Mouse (Mus musculus) adrenal gland, adult 18-20 months (tissue): ENCODE measurements around the gene Ahnak. TPM values are rescaled to one million over a fixed set of nuclear protein-coding genes. Genes with fewer than 3 reads are reported as not detected.
"Not testable (repeated sequence)": the region's sequence is repeated elsewhere in the genome, so short reads cannot be mapped to it uniquely, and the experiment has no call there.

Experiments used
- DNase-seq, 2 experiments: peaks; one replicate each; pipeline ENCODE4 v3.0.0; 2021 to 2022; ENCODE audit warnings: low spot score in 2 of 2
- total RNA-seq, 2 experiments: library from RNA; stranded (reverse); gene quantifications; 1 replicate in 1 of 2; 2 replicates in 1 of 2; pipeline ENCODE4 v1.2.3; 2021

Ahnak gene
- total RNA-seq, 2 experiments from 2014 or later: 88.9 to 162 TPM

DNA sequence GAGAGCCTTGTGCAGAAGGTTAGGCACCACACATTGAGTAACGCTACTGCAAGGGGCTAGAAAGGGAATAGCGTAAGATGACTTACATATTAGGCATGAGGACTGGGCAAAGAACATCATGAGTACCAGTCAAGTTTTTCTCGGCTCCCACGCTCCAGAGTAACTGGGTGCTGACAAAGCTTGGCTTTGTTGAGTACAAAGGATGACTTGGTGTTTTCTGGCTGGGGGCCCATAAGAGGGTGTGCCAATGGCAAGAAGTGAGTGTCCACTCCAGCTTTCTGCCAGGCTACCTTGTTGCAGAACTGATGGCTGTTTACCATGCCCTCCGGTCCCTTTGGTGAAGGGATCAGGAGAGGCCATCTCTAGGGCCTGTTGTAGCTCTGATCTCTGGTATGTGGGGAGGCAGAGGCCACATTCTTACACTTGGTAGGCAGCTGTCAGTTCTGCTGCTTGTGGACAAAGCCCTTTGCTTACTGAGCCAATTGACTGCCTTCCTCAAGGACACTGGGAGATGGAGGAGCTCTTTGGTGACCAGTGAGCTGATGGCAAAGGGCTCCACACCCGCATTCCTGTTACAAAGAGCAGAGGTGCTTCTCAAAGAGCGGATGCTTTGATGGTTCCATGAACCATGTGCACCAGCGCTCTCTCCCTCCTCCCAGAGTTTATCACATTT is 72.3 kb downstream of the Ahnak start:
- DNase-seq: peak in 1 of 2 experiments; percentile 51

DNA sequence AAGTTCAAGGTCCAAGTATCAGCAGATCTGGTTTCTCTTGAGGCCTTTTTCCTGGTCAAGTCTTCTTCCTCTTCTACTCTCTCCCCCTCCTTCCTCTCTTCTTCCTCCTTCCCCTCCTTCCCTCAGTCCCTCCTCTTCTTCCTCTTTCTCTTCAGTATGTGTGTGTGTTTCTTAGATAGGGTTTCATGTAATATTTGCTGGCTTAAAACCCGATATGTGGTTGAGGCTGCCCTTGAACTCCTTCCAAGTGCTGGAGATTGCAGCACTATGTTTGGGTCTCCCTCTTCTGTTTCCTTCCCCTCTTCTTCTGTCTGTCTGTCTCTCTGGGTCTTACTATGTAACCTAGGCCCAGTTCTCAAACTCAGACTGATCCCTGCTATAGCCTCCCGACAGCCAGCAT is 73.7 kb downstream of the Ahnak start:
- DNase-seq: no peak

DNA sequence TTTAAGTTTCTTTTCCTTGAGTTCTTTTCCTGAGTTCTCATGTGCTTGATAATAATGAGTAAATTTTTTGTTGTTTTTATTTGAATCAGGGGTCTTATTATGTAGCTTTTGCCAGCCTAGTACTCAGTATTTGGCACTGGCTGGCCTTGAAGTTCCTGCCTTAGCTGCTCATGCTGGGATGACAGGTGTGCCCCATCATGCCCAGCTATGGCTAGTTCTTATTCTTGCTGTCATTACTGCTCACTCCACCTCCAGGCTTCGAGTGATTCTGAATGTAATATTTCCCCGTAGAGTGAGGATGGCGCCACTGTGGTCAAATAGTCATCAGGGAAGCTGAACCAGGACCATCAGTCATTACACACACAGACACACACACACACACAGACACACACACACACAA is 74.7 kb downstream of the Ahnak start:
- DNase-seq: no peak

DNA sequence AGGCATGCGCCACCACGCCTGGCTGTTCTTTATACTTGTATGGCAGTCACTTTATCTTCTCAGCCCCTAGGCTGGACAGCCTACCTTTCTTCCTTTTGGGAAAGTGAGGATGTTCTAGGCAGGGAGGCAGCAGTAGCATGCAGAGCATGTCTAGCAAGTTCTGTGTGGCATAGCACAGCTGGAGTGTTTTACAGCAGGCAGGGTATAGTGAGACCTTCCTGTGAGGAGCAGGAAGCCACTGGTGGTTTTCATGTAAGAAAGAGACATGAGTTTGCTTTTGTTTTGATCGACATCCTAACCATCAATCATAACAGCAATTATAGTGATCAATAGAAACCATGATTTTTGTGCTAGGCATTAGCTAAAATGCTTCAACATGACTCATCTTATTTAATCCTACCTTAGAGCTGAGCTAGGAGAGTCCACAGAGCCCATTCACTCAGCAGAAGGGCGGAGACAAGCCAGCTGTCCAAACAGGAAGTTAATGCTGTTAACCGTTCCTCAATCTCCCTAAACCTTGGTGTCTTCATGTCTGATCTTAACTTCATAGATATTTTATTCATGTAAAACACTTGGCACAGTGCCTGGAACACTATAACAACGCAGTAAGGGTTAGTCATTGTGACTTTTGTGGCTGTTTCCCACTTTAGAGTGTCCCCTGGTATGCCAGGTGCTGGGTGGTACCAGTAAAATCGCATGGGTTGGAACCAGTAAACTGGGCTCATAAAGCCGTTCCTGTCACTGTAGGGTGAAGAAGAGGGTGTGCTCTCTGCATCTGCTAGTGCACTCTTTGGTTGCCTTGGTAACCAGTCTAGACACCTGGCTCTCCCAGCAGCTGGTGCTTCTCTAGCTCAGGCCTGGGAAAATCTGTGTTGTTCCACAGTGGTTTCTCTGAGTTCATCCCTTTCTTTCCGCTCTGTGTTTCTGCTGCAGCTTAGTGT is 76.8 kb downstream of the Ahnak start:
- no peak for DNase-seq

DNA sequence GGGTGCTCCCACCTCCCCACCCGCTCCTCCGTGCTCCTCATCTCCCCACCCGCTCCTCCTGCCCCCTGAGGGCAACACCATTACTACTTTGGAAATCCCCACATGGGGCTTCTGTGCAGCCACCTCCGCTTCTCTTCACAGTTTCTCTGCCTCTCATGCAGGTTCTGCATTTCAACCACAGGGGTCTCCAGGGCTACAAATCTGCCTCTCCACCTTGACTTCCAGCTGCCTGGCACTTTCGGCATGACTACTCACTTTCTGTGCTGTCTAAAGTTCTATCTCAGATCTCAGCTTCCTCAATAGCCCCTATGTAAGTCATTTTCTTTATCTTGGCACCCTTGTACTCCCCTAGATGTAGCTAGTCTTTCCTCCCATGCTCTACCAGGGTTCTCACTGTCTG is 78.2 kb downstream of the Ahnak start:
- no peak for DNase-seq

DNA sequence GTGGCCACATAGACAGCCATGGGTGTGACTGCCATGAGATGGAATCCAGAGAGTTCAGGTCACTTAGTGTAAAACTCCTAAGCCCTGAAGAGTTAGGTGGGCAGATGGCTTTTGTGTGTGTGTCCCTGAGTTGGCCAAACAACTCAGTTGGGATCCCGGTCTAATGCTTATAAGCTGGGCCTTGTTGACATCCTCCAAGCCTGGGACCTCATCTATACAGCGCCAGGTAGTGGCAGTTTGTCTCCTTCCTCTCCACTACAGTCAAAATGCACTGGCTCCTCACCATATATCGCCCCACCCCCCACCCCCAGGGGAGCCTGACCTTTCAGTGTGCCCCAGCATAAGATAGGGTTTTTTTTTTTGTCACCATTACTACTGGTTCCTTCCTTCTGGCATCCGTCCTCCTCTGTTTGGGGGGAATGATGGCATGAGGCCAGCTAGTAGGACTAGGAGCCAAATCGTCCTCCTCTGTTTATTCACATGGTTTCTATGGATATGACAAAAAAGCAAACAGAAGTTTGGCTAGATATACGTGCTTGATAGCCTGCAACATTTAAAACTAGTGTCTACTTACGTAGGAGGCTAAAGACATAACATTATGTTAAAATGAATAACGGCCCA is 80.7 kb downstream of the Ahnak start:
- DNase-seq: no peak

DNA sequence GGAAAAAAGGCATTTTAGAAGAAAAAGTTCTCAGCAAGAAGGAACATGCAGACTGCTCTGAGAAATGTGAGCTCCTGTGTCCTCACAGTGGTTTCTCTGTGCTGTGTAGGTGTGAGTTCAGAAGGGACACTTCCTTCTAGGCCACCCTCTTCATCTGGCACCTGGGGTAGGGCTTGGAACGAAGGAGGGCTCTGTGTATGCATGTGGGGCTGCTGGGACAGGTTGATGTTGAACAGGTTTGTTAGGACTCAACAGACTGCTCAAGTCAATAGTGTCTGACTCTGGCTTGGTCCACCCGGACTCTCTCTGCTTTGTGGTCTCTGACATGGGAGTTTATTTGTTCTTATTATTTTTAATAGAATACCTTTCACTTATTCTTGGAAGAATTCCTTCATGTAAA is 81.2 kb downstream of the Ahnak start:
- no peak for DNase-seq

DNA sequence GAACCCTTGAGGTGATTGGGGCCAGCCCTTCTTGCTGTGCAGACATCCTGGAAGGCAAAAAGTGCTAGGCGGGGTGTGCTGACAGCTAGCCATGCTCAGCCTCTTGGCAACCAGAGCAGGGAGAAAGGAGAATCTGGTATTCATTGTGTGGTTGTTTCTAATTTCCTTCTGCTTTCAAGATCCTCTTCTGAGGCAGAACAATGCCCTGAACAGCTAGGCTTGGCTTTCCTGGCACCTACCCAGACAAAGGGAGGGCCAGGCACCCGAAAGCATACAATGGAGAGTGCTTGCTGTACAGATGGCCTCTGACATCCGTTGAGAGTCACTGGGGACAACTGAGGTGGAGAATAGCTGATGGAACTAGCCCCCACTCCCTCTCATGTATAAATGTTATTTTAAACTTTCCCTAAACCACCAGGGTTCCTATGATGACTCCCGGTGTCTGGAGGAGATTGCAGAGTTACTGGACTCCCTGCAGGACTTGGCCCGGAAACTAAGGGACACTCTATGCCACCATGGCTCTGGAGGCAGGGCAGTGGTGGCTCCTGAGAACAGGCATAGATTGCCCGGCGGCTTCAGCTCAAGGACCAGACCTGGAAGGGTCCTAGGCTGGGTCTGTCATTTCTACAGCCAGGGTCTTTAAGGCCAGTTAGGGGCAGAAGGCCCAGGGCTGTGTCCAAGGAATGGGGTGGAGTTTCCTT is 82.5 kb downstream of the Ahnak start:
- DNase-seq: no peak

DNA sequence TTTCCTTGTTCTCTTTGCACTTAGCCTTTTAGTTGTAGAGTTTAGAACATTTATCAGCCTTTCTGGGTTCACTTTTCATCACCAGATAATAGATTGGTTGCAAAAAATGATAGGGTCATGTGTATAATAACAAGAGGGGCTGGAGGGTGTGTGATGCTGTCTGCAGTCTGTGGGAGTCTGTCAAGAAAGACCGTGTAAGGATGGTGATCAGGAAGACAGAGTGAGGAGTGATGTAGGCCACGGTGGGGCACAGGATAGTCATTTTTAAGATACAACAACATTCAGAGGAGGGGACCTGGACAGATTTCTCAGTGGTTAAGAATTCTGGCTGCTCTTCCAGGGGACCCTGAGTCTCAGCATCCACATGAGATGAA is 83.1 kb downstream of the Ahnak start:
- DNase-seq: no peak

DNA sequence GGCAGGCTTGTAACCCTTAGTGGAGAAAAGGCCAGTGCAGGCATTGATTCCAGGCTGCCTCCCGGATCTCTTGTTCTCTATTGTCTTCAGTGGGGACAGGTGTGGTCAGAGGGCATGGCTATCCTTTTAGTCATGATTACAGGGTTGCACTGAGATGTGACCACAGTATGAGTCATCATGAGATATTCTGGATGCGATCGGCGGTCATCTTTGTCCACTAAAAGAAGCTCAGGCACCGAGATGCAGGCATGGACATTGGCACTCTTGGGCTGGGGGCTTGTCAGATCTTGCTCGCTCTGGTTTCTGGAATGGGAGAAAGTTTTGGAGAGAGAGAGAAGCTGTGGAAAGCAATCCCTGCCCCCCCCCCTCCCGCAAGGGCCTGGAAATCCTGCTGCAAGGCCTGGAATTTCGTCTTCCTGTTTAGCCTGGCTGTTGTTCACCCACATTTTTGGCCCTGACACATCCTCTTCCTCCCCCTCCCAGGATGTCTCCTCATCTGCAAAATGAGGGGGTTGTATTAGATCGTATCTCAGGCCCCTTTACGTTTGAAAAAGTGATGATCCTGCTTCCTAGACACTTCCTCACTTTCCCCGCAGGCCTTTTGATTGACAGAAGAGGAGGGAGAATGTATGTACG is 84.8 kb downstream of the Ahnak start:
- DNase-seq: no peak

DNA sequence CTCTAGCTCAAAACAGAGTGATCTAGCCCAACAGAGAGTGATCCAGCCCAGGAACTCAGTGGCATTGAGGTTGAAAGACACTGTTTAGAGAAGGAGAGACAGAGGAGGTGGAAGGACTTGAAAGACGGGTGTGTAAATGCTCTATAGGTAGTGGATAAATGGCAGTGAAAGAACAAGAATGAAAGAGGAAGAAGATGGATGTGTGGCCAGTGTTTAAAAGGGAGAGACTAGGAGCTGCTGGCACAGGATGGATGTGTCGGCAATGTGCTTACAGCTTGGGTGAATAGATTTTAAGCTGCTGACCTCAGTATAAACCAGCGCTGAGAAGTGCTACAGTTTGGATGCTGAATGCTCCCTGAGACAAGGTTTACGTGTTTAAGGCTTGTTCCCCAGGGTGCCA is 85.3 kb downstream of the Ahnak start:
- DNase-seq: no peak

DNA sequence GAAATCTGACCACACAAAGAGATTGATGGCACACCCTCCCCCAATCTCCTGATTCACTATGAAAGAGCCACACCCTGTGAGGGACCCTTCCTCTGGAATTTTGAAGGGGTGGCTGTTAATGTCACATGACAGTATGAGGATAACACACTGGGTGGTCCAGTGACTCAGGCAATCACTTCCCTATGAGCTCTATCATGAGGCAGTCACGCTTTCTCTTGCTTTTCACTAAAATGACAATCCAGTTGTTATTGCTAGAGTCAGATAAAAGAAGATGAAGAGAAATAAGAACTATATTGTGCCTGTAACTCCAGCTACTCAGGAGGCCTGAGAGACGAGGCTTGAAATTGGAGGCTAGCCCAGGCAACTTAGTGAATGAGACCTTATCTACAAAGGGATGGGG is 86.5 kb downstream of the Ahnak start:
- DNase-seq: no peak

DNA sequence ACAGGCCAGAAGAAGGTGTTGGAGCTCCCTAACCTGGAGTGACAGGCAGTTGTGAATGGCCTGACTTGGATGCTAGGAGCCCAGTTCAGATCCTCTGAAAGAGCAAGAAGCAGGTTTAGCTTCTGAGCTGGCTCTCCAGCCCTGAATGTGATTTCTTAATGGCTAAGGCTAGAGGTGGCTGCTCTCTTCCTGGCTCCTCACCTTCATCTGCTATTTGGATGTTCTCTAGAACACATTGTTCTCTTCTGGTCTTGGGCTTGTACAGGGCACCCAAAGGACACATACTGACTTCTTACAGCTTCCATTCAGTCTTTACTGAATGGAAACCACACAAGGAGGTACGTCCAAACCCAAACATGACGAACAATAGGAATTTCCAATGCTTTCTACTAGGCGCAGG is 87.0 kb downstream of the Ahnak start:
- no peak for DNase-seq

DNA sequence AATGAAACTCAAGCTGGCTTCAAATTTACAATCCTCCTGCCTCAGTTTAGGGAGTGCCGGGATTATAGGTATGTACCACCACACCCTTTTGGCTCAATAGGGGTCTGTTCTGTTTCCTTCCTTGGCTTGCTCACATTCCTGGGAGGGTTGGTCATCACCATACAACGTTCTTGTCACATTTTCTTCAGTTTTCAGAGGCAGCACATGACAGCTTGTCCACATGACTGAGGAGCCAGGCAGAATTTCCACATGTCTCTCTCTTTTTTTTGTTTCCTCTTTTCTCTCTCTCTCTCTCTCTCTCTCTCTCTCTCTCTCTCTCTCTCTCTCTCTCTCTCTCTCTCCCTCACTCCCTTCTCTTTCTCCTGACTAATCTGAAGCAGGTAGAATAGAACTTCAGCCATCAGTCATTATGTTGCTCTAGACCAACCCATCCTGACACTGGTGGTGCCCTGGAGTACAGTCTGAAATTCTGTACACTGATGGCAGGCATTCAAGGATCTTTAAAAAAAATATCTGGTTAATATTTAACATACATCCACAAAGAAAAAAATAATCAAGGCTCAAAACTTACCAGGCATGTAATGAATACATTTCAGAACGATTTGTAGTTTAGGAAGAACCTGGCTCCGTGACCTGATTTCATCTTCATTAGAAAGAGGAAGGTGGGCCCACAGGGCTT is 88.0 kb downstream of the Ahnak start:
- DNase-seq: no peak

DNA sequence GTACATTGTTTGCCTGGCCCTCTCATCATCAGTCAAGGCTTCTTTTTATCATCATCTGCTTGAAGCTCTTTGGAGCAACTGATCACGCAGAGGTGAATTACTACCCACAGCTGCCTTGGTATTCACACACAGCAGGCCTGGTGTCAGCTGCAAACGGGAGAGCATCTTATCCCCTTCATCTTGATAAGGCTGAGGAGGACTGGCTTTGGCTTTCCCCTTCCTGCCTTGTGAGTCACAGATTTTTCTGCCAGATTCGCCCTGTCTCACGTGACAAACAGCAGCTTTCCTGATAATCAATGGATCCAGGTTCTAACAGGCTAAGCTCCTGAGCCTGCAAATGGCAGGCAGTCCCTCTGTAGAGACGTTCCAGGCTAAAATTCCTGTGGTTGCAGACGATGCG is 90.8 kb downstream of the Ahnak start:
- no peak for DNase-seq

DNA sequence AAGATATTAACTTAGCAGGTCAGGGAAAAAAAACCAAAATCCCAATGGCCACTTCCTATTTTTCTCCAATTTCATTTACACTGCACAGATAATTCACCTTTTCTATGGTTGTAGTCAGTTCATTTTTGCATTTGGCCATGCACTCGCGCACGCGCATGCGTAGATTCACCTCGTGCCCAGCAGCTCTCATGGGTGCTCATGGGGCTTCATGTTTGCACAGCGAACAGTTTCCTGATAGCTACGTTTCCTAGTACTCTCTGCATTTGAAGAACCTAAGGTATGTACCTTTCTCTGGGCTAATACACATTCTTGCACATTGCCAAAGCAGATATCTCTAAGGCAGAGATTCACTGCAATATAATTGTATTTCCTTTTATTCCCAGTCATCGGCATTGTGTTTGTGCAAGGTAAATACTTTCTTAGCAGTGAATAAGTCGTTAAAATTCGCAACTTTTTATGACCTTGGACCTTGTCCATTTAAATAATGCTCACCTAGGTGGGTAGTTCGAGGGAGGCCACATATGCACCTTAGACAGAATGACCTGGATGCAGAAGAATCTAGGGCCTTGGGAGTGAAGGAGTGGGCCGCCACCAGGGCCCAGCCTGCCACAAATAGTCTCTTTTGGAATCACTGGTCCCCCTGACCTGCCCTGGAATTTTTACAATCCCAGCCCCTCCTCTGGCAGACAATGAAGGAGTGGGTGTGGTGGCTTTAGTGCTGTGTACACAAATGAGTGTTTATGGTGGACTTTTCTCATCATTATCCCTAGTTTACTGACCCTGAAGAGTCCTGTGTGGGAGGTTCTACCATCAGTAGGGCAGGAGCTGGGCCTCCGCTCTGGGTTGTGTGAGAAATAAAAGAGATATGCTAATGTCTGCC is 92.5 kb downstream of the Ahnak start:
- DNase-seq: no peak

DNA sequence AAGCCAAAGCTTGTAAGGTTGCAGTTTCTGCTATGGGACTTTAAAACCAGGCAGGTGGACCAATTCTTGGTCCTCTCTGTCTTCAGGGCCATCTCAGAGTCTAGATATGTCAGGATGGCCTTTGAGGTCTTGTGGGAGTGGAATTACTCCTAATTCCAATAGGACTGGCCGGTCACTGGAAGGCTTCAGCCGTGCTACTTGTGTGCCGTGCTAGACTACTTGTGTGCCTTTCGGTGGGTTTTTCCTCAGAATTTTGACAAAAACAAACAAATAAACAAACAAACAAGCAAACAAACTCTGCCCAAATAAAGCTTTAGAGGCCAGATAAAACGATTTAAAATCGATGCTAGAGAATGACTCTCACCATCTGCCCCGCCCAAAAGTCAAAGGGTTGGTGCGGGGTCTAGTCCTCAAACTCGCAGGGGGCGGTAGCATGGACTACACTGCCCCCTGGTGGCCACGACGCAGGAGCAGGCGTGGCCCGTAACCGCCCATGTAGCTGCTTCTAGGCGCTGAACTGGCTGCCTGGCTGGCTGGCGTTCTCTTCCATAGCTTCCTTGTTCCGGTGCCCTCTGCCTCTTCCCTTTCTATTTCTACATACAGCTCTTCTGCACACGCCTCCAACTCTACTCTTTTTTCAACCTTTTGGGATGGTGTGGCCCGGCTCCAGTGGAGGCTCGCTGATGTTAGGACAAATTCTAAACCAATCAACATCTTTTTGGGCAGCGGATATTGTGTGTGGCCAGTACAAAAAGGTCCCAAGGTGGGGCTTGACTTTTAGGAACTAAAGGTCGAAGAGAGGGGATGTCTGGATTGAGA is 93.3 kb downstream of the Ahnak start:
- peak; percentile 83 to 92 for DNase-seq

DNA sequence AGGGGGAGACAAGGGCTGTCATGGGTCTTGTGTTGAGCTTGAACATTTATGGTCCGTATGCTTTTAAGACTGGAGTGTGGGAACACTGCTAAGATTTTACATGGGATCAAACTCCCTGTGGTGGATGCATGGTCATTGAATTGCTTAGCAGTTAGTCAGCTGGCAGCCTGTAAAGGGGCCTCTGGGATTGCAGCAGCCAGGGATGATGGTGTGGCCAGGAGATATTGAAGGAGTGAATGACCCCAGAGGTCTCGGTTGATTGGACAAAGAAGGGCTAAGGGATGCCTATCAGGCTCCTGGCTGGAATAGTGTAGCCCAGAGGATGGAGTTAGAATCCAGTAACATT is 93.9 kb downstream of the Ahnak start:
- no peak for DNase-seq

DNA sequence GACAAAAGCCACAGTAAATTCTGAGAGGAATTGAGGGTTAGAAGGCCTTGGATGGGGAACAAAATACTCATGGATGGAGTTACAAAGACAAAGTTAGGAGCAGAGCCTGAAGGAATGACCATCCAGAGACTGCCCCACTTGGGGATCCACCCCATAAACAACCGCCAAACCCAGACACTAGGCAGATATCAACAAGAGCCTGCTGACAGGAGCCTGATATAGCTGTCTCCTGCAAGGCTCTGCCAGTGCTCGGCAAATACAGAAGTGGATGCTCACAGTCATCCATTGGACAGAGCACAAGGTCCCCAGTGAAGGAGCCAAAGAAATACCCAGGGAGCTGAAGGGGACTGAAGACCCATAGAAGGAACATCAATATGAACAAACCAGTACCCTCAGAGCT is 94.8 kb downstream of the Ahnak start:
- not testable (repeated sequence) for DNase-seq
